Mouse (Mus musculus): ENCODE results near the gene Arfrp1.

- TF ChIP-seq CTCF (IDR thresholded peaks at IDR 0.05; ENCODE audit: low read depth, low read length) (no peak), POLR2A (IDR thresholded peaks at IDR 0.05; ENCODE audit: extremely low read depth, insufficient read depth, low read length) (no peak)
Observed at GRCm38 (mm10) chr2:181313344-181314079, 51.7 kb downstream of the Arfrp1 start.
